Mouse (Mus musculus) adrenal gland, adult 8-10 months (tissue): ENCODE data around the gene Ush1g. TPM values are rescaled to one million over a fixed set of nuclear protein-coding genes. Genes with fewer than 3 reads are reported as not detected.

Experiments used
- DNase-seq: peaks from one replicate; pipeline ENCODE4 v3.0.0; 2022
- total RNA-seq, 4 experiments: library from RNA; stranded (reverse); gene quantifications; 2 replicates each; pipeline ENCODE4 v1.2.4; 2022

Gene Ush1g
- total RNA-seq, 4 experiments from 2014 or later: 0.52 to 2.3 (median 1.1) TPM

DNA sequence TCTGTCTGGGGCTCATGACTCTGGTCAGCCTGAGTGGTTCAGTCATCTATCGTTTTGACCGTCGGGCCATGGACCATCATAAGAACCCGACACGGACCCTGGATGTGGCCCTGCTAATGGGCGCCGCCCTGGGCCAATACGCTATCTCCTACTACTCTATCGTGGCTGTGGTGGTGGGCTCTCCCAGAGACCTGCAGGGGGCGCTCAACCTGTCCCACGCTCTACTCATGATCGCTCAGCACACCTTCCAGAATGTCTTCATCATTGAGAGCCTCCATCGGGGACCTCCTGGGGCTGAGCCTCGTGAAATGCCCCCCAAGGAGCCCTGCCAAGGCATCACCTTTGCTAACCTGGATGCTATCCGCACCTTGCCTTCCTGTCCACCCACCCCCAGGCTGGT is 7.5 kb upstream of the Ush1g start:
- no peak for DNase-seq

DNA sequence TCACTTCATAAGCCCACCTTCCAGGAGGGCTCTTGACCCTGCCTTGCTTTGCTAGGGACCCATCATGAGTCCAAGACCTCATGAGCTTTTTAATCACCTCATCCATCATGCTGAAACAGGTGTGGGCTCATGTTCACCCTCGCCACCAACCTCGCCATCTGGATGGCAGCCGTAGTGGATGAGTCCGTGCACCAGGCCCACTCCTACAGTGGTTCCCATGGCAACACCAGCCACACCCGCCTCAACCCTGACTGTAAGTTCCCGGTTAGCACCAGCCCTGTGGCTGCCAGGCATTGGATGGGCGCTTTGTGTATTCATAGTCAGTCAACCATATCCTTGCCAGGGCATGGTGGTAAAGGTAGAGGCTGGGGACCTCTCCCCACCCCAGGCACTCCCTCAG is 4.9 kb upstream of the Ush1g start:
- DNase-seq: no peak

DNA sequence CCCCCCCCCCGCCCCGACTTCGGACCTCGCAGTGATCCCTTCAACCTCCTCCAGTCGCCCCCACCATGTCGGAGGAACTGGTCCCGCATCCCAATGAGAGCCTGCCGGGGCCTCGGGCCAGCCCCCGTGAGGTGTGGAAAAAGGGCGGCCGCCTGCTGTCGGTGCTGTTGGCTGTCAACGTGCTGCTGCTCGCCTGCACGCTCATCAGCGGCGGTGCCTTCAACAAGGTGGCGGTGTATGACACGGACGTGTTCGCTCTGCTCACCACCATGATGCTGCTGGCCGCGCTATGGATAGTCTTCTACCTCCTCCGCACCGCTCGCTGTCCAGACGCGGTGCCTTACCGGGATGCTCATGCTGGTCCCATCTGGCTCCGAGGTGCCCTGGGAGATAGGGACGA is 1.5 kb upstream of the Ush1g start:
- no peak for DNase-seq

DNA sequence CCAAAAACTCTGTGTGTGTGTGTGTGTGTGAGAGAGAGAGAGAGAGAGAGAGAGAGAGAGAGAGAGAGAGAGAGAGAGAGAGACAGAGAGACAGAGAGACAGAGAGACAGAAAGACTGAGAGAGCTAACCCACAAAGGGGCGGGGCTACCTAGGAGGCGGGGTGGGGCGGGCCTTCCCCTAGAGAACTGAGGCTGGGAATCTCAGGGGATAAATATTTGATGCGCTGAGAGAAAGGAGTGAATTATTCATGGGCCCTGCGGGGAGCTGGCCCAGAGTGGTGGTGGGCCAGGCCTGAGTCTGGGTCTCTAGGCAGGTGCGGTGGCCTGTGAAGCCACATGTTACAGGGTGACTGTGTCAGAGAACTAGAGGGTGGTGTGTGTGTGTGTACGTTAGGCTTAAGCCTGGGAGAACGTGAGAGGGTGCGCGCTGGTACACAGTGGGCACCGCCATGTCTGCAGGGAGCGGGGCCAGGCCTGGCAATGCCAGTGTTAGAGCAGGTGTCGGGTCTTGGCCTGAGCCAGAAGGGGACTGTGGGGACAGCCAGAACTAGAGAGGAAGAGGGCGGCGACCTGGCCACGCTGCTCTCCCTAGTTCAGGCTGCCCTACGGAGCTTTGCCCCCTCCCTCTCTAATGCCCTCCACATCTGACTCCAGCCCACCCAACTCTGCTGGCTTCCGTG is 2.0 kb downstream of the Ush1g start:
- no peak for DNase-seq

DNA sequence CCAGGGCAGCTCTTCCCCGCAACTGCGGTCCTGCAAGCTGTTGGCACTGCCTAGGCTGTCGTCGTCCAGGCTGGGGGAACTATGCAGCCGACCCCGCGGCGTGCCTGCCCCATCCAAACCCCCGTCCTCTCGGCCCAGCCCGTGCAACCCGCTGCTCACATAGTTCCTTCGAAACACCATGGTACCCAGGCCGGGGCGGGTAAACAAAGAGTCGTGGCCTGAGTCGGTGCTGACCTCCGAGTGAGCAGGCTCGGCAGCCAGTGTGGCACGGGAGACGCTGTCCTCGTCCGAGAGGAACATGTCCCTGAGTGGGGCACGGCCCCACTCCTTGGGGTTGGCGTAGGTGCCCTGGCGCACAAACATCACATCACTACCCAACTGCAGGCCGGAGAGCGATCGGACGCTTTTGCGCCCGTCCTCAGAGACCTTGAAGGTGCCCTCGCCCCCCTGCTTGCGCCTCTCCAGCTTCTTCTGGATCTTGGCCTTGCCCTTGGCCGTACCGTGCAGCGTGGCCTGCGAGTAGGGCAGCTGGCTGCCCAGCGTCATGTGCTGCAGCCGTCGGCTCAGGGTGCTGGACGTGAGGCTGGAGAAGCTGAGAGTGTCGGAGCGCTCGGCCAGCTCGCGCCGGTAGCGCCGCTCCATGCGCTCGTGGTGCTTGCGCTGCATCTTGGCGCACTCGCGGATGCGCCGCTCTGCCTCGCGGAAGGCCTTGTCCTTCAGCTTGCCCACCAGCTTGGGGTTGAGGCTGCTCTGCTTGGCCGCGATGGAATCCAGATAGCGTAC is 3.4 kb downstream of the Ush1g start:
- no peak for DNase-seq

DNA sequence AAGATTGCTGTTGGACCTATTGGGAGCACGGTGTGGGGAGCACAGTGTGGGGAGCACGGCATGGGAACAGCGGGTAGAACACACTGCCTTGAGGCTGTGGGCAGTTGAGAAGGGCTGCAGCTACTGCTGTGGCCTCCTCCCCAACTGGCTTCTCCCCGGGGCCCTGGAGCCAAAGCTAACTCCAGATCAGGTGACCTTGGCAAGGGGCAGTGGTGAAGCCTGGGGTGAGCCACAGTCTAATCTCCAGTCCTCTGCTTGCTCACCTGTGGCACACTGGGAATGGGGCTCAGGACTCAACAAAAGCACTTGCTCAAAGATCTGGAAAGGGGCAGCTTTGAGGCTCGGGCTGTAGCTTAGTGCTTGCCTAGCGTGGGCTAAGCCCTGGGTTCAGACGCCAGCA is 4.6 kb downstream of the Ush1g start:
- DNase-seq: no peak

DNA sequence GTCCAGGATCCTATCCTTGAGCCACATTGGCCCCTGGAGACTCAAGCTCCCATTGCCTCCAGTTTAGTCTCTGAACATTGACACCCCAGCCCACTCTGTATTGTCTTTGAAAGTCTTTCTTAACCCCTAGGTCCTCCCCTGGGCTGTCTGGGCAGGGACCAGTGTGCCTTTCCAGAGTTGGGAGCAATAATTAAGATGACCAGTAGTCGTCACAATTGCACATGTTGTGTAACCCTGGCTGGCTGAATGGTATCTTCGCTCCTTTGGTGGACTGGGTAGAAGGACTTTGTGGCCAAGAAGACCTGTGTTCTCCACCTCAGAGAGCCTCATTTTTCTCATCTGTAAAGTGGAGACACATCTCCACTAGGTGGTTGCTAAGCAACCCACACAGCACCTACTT is 7.6 kb downstream of the Ush1g start:
- DNase-seq: no peak

DNA sequence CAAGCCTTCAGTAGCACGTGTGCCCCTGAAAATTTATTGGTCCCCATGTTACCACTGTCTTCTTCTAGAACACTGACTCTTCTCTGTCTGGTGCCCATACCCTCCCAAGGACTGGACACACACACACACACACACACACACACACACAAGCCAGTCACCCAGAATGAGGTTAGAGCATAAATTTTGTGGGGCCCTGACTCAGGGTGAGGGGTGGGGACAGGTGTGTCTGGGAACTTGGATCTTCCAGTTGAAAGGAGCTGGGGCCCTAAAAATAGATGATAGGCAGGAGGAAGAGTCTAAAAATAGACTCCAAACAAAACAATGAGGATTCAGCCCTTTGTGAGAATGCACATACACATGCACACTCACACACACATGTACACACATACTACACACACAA is 13.1 kb downstream of the Ush1g start:
- no peak for DNase-seq

DNA sequence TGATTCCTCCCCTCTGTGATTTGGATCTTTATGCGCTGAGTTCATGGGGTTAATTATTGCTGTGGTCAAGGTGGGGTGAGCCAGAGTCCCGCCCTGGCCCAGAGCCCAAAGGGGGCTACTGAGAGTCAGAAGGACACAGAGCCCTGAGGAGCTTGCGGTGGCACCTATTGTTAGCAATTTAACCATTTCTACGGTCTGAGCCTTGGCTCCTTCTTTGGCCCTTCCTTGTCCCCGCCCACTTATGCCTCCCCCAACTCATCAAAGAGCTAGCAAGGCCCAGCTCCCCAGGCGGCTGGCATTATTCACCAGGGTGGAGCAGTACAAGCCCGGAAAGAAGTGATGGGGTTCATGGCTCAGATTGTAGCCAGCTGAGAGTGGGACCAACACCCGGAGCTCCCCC is 15.0 kb downstream of the Ush1g start, which contains the start of gene Otop2:
Gene Otop2, plus strand, starts transcription at position 301 of the 400 bp plus-strand sequence.
- no peak for DNase-seq

DNA sequence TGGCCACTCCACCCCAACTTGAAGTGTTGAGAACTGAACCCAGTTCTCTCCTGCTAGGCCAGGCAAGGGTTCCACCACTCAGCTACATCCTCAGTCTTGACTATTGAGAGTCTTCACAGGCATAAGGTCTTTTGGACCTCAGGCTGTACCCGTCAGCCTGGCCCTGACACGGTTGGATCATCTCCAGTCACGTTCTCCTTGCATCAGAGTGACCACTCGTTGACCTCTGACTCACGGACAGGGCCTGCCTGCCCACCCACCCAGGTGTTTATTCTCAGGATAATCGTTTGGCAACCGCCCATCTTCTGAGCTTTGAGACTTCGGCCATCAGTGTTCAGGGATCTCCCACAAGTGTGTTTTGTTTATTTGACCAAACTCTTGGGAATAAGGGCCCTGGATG is 18.7 kb downstream of the Ush1g start:
- DNase-seq: no peak

DNA sequence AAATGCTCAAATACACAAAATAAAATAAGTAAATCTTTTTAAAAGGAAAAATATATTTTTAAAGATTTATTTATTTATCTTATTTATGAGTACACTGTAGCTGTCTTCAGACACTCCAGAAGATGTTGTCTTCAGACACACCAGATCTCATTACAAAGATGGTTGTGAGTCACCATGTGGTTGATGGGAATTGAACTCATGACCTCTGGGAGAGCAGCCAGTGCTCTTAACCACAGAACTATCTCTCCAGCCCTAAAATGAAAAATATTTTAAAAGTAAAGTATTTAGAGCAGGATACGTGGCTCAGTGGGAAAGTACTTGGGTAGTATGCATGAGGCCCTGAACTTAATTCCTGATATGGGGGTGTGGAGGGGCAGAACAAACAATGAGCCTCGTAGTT is 20.5 kb downstream of the Ush1g start:
- DNase-seq: no peak

DNA sequence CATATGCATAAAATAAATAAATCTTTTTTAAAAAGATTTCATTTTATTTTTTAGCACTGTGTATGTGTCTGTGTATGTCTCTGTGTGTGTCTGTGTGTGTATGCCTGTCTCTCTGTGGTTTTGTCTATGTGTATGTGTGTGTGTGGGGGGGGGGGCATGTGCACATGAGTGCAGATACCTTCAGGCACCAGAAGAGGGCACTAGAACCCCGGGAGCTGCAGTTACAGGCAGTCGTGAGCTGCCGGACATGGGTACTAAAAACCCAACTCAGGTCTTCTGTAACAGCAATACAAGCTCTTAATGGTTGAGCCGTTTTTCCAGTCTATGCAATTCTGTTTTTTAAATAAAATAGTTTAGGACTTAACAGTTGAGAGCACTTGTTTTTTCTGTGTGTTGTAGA is 21.1 kb downstream of the Ush1g start:
- DNase-seq: no peak

DNA sequence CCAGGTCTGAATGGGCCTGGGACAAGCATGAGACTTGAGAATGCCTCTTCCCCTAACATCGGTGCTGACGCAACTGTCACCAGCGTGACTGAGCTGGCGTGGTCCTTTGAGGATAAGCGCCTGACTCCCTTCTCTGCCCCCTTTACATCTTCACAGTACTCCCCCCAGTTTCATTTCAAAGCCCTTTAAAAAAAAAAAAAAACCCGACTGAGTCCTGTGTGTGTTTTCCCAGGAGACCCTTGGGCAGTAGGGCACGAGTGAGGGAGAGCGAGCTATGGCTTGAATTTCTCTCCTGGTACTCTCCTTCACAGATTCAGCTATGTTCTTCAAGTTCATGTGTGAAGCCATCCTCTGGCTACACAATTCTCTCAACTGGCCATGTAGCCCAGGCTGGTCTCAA is 23.7 kb downstream of the Ush1g start:
- no peak for DNase-seq

DNA sequence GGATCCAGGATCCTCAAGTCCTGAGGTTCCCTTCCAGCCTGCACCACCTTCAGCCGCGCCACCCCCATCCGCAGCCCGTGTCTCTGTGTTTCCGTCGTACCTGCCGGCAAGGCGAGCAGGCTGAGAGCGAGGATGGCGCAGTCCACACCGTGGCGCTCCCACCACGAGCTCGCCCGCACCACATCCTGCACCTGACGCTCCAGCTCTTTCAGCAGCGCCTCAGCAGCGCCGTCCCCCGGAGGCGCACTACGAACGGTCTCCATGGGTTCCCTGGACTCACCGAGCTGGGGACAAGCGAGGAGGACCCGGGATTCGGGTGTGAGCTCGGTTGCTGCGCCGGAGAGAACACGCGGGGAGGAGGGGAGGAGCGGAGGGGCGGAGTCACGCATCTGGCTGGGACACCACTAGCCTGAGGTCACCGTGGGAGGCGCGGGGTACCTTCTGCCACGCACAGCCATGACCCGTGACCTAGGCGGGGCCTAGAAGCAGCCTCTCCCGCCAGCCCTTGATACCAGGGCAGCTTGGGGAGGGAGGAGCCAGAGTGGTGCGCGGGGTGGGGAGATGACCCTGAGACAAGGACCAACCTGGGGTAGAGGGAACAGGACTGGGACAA is 24.5 kb downstream of the Ush1g start, which contains the start of gene Fads6:
Gene Fads6, minus strand, starts transcription at position 450 of the 613 bp plus-strand sequence.
- DNase-seq: peak; percentile 86

DNA sequence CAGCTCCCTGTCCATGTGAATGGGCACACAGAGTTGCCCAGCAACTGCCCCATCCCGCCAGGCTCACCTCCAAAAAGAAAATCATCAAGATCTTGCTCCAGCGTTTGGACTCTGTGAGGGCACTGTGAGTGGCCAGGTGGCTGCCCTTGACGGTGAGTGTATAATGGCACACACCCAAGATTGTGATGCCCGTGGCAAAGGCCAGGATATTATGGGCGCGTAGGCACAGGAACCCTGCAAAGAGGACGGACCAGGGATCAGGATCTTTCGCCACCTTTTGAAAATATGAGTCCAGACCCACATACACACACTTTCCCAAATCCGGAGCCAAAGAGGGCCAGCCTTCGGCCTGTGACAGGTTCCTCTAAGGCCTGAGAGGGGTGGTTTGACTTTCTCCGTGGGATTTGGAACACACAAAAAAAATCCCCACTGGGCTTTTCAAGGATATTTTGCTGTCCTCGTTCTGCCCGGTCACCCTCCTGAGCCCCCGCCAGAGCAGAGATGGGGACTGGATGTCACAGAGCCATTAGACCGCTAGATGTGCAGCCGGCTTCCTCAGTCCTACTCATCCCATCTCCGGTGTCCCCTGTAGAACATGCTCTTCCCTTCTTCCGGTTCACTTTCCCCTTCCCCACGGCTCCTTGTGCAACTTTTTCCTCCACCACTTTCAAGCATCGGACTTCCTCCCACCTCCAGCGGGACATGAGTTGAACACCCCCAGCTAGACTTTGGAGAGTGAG is 25.2 kb downstream of the Ush1g start:
- DNase-seq: no peak

DNA sequence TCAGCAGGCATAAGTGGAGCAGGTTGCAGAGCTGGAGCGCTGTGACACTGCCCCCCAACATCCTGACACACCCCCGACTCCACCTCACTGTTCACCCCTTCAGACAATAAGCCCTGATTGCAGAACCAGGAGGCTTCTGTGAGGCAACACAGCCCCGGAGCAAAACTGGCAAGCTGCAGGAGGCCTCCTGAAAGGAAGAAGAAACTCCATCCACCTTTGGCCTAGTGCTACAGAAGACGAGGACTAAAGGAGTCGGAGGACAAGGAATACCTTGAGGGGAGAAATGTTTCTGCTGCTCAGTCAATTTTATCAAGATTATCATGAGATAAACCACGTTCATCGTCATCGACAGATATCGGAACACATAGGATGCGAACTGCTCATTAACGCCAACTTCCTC is 25.9 kb downstream of the Ush1g start:
- DNase-seq: no peak

DNA sequence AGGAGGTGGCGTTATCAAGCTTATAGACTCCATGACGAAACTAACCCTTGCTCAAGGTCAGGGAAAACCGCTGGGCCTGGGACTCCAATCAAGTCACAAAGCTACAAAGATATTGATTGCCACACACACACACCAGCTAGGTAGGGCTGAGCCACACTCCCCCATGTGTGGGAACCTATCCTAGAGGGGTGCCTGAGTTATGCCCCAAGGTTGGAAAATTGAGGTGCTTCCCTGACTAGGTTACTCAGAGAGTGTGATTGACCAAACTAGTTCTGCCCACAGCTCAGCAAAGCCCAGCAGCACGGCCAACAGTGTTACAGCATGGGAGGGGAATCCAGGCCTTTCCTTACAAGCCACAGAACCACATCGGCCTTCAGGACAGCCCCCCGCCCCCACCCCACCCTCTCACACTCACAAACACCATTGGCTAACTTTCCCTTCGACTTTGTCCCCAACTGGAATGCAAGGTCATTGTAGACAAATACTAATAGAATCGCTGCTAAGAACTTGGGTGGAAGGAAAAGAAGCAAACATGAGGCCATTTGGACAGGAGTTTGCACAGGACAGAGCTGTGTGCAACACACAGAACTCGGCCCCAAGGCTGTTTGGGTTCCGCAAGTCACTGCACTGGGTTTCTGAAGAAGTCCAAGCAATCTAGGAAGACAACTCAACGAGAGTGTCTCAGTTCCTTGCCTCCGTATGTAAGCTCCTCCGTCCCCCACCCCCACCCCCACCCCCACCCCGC is 29.0 kb downstream of the Ush1g start:
- DNase-seq: no peak

DNA sequence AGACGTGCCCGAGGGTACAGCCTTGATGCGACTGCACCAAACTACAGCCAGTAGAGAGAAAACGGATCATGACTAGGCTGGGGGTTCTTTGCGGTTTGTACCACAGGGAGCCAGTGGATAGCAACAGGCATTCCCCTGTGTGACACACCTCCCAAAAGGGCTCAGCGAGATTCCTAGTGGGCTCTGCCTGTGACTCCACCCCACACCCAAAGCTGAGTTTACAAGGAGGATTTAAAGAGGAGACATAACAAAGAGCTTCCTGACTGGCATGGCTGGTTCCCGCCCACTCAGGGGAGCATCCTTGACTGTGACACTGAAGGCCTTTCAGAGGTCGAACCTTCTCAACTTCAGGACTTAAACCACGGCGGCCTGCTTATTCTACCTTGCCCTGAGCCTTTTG is 30.3 kb downstream of the Ush1g start:
- DNase-seq: no peak

DNA sequence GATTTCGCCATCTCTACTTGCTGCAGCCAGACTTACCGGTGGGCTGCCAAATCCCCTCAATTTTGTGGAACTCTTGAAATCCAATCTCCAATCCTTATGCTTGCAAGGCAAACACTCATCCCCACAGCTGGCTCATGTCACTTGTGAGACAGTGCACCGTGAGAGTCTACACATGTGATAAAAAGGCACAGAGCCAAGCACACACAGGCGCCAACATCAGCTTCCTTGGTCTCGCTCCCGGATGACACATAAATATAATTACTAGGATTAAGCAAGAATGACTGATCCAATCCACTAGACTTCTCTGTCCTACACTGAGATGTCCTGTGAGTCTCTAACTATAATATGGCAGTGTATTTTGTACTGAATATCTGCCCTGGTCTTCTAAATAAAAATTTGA is 30.9 kb downstream of the Ush1g start:
- DNase-seq: peak; percentile 75

DNA sequence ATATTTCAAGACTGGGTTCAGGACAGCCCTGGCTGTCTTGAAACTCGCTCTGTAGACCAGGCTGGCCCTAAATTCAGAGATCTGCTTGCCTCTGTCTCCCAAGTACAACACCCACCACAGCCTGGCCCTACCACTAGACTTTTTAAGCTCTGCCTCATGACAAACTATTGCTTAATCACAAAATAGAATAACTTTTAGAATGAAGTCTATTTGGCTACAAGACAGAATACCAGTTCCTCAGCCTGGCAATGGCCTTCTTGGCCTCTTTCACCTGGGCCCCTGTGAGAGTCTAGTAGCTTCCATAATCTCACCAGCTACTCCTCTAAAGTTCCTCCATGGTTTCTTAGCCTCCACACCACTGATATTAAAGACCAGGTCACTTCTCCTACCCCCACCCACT is 31.5 kb downstream of the Ush1g start:
- DNase-seq: no peak

DNA sequence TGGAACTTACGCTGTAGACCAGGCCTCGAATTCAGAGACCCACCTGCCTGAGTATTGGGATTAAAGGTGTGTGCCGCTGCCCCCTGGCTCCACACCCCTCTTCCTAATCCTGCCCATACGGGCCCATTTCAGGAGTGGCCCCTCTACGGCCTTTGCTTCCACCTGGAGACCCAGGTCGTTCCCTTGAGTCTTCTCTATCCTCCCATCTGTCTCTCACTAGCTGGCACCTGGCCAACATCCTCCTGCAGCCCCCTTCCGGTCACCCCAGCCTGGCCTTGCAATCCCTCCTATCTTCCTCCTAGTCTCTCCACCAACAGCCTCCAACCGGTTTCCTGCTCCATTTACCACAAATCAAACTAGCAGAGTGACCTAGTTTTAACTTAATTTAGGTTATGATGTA is 32.0 kb downstream of the Ush1g start:
- no peak for DNase-seq

DNA sequence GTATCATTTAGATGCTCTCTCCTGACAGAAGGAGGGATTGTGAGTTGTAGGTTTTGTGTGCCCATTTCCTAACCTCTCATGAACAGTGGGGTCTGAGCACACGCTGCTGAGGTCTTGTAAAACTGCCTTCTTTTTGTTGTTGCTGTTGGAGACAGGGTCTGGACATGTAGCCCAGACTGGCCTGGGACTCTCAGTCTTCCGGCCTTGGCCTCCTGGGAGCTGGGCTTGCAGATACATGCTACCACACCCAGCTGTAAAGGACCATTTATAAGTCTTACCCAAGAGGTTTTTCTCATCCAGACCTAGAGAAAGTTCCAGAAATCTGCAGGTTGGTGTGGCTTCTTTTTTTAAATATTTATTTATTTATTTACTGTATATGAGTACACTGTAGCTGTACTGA is 33.5 kb downstream of the Ush1g start:
- DNase-seq: no peak
